Mouse (Mus musculus): ENCODE data around the gene Zswim9. TPM values are rescaled to one million over a fixed set of nuclear protein-coding genes. Genes with fewer than 3 reads are reported as not detected.

The Zswim9 gene
- total and polyA plus RNA-seq, 2 experiments from 2014 or later = 7.3 to 7.9 TPM

- TF ChIP-seq CTCF (IDR thresholded peaks at IDR 0.05; ENCODE audit: low read depth) = no peak
- no peak for ATAC-seq
- no peaks in the 10 kb centered on the region for H3K27me3 ChIP-seq (ENCODE audit: insufficient read depth, low read length)
These were observed 1.4 kb downstream of the Zswim9 start, which contains the start of gene Lig1 for GRCm38 (mm10) chr7:13277081-13277480. Gene Lig1, plus strand, starts transcription at chr7:13277283.

GRCm38 (mm10) chr7:13271704-13272103 lies 6.8 kb downstream of the Zswim9 start:
- H3K4me3 ChIP-seq (ENCODE audit: low read length) = no peak overlapping the region
- DNase-seq (ENCODE audit: low spot score) = no peak
- H3K4me1 ChIP-seq (ENCODE audit: insufficient read depth, low read length) = no peaks in the 10 kb centered on the region
- H3K9me3 ChIP-seq (ENCODE audit: low read length) = no peaks in the 10 kb centered on the region
- H3K27ac ChIP-seq = no peak overlapping the region
- TF ChIP-seq CTCF (IDR thresholded peaks at IDR 0.05; ENCODE audit: low read depth) = no peak
- no peak overlapping the region for H3K4me2 ChIP-seq (ENCODE audit: low read depth, low read length)
- WGBS = 92% methylated on average over 1 of the region's 1 CpGs
- H3K27me3 ChIP-seq (ENCODE audit: insufficient read depth, low read length) = no peaks in the 10 kb centered on the region
- no peak for ATAC-seq
- H3K36me3 ChIP-seq (ENCODE audit: insufficient read depth, low read length) = no peaks in the 10 kb centered on the region; the same call in none of the 2 replicates
- H3K9ac ChIP-seq (replicated peaks; ENCODE audit: low read length) = no peak overlapping the region

More at GRCm38 (mm10) chr7:13277081-13277480, 1.4 kb downstream of the Zswim9 start, which contains the start of gene Lig1:
- DNase-seq (ENCODE audit: low spot score) = no peak
- Histone ChIP-seq H3K4me3 (ENCODE audit: low read length) (peak within 1 kb of the TSS; percentile 43), H3K27ac (peak within 1 kb of the TSS; percentile 72), H3K4me2 (ENCODE audit: low read depth, low read length) (peak within 1 kb of the TSS; percentile 80), H3K9me3 (ENCODE audit: low read length) (no peaks in the 10 kb centered on the region), H3K9ac (replicated peaks; ENCODE audit: low read length) (peak within 1 kb of the TSS; percentile 70), H3K36me3 (ENCODE audit: insufficient read depth, low read length) (no peaks in the 10 kb centered on the region; the same call in none of the 2 replicates), H3K4me1 (ENCODE audit: insufficient read depth, low read length) (no peaks in the 10 kb centered on the region)
- 98% methylated on average over 16 of the region's 16 CpGs for WGBS

DNA sequence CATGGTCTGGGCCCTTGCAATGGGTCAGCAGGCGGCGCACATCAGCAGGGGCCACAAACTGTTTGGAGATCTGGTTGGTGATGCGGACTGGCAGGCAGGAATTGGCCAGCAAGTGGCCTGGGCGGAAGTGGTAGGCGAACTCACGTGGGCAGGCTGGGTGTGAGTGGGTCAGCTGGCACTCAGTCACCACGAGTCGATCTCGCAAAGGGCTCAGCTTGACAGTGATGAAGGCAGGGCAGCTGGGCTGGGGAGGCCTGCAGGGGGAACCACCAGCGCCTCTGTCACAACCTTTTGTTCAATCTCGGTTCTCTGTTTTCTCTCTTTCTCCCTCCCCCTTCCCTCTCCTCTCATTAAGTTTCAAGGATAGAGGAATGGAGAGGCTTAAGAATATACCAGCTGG lies 9.1 kb downstream of the Zswim9 start:
- no peak overlapping the region for H3K4me3 ChIP-seq (ENCODE audit: low read length)
- 72% methylated on average over 11 of the region's 11 CpGs for WGBS

GRCm38 (mm10) chr7:13268749-13269260 lies 9.7 kb downstream of the Zswim9 start:
- ATAC-seq (no peak), DNase-seq (ENCODE audit: low spot score) (no peak)
- WGBS = 88% methylated on average over 4 of the region's 4 CpGs
- no peak overlapping the region for H3K4me2 ChIP-seq (ENCODE audit: low read depth, low read length)
- no peaks in the 10 kb centered on the region for H3K36me3 ChIP-seq (ENCODE audit: insufficient read depth, low read length)
- no peaks in the 10 kb centered on the region for H3K9me3 ChIP-seq (ENCODE audit: low read length)
- H3K4me3 ChIP-seq (ENCODE audit: low read length) = no peak overlapping the region
- H3K9ac ChIP-seq (replicated peaks; ENCODE audit: low read length) = no peak overlapping the region
- no peak for TF ChIP-seq CTCF (IDR thresholded peaks at IDR 0.05; ENCODE audit: low read depth)
- no peaks in the 10 kb centered on the region for H3K27me3 ChIP-seq (ENCODE audit: insufficient read depth, low read length)
- no peaks in the 10 kb centered on the region for H3K4me1 ChIP-seq (ENCODE audit: insufficient read depth, low read length)
- H3K27ac ChIP-seq = no peak overlapping the region

More for the DNA sequence above, 9.1 kb downstream of the Zswim9 start:
- H3K27me3 ChIP-seq (ENCODE audit: insufficient read depth, low read length) = no peaks in the 10 kb centered on the region
- no peak for ATAC-seq
- no peak for DNase-seq (ENCODE audit: low spot score)
- no peaks in the 10 kb centered on the region for H3K9me3 ChIP-seq (ENCODE audit: low read length)
- no peak overlapping the region for H3K4me2 ChIP-seq (ENCODE audit: low read depth, low read length)
- TF ChIP-seq CTCF (IDR thresholded peaks at IDR 0.05; ENCODE audit: low read depth) = no peak
- H3K9ac ChIP-seq (replicated peaks; ENCODE audit: low read length) = no peak overlapping the region
- H3K36me3 ChIP-seq (ENCODE audit: insufficient read depth, low read length) = no peaks in the 10 kb centered on the region
- no peaks in the 10 kb centered on the region for H3K4me1 ChIP-seq (ENCODE audit: insufficient read depth, low read length)
- no peak overlapping the region for H3K27ac ChIP-seq

DNA sequence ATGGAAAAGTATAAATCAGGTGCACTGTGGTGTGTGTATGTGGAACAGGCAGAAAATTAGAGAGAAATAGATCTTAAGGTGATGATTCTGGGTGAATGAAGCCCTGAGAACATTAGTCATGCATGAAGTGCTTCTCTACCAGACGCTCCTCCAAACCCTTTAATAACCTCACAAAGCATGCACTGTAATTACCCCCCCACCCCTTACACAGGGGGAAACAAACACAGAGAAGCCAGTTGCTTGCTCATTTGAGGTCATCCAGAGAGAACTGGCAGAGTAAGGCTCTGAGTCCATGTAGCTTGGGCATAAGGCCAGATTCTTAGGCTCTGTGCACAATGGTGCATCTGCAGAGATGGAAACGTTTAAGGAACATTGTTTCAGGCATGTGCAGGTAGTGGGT lies 14.1 kb downstream of the Zswim9 start:
- Histone ChIP-seq H3K9ac (replicated peaks; ENCODE audit: low read length) (no peak overlapping the region), H3K4me3 (ENCODE audit: low read length) (no peak overlapping the region), H3K27me3 (ENCODE audit: insufficient read depth, low read length) (no peaks in the 10 kb centered on the region), H3K36me3 (ENCODE audit: insufficient read depth, low read length) (no peaks in the 10 kb centered on the region), H3K27ac (no peak overlapping the region), H3K4me1 (ENCODE audit: insufficient read depth, low read length) (no peaks in the 10 kb centered on the region), H3K4me2 (ENCODE audit: low read depth, low read length) (no peak overlapping the region), H3K9me3 (ENCODE audit: low read length) (no peaks in the 10 kb centered on the region)
- no peak for TF ChIP-seq CTCF (IDR thresholded peaks at IDR 0.05; ENCODE audit: low read depth)
- ATAC-seq (peak; percentile 36; the same call in 1 of the 2 replicates), DNase-seq (ENCODE audit: low spot score) (peak; percentile 12)
- 34% methylated on average over 2 of the region's 2 CpGs for WGBS

DNA sequence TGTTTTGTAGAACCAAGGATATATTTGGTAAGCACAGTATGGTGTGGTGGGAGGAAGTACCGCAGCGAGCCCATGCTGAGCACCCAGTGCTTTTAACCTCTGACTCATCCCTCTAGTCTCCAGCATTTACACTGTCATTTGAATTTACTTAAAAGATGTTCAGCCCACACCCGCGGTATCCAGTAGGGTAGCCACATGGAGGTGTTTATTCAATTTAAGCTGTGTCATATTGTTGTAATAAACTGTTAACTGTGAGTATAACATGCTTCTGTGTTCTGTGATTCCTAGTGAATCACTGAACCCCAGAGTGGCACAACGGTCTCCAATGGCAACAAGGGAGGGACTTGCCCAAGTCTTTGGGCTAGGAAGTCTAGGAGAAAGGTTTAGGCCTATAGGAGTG lies 14.7 kb downstream of the Zswim9 start:
- no peak overlapping the region for H3K4me2 ChIP-seq (ENCODE audit: low read depth, low read length)
- WGBS = 83% methylated on average over 5 of the region's 5 CpGs
- no peak for TF ChIP-seq CTCF (IDR thresholded peaks at IDR 0.05; ENCODE audit: low read depth)
- H3K9ac ChIP-seq (replicated peaks; ENCODE audit: low read length) = no peak overlapping the region
- H3K27ac ChIP-seq = no peak overlapping the region
- no peak overlapping the region for H3K4me3 ChIP-seq (ENCODE audit: low read length)
- no peaks in the 10 kb centered on the region for H3K36me3 ChIP-seq (ENCODE audit: insufficient read depth, low read length)
- ATAC-seq (no peak), DNase-seq (ENCODE audit: low spot score) (no peak)
- no peaks in the 10 kb centered on the region for H3K27me3 ChIP-seq (ENCODE audit: insufficient read depth, low read length)
- H3K9me3 ChIP-seq (ENCODE audit: low read length) = no peaks in the 10 kb centered on the region
- no peaks in the 10 kb centered on the region for H3K4me1 ChIP-seq (ENCODE audit: insufficient read depth, low read length)
